In the genomic region with DNA sequence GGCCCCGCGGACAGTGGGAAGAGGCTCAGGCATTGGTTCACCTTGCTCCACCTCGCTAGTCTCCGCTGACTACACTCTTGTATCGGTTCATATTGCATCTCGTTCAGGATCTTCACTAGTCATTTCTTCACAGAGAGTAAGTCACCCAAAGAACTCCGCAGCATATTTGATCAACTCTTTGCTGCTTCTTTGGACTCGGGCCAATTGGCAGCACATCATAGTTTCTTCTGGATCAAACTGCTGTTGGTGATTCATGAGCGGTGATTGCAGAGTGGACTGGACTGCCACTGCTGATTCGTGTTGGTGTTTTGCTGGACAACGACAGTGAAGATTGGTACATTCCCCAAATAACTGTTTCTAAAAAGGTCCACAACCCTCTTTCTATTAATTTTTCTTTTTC, we compare ENCODE assay signal across 22 mouse cellular contexts.
DNase-seq lines count a peak whose midpoint lies in the region; ATAC-seq and TF ChIP-seq lines count a peak whose summit lies in the region.
"Had no signal": no experiment of that assay in that cellular context is flagged by ENCODE, and none has a peak within 500 bp of the region (broad histone marks: within the 10 kb centered on the region; RNA-seq: fewer than 3 reads in every experiment).

No protein-coding gene starts in this region.

- H3K36me3 ChIP-seq in hindbrain, postnatal 0 days (ENCODE audit: insufficient read depth, low read length): no peaks in the 10 kb centered on the region
- no peaks in the 10 kb centered on the region for H3K36me3 ChIP-seq in hindbrain, embryonic 11.5 days (ENCODE audit: control insufficient read depth, insufficient read depth, low read length)
- H3K36me3 ChIP-seq in lung, postnatal 0 days (ENCODE audit: insufficient read depth, low read length): no peaks in the 10 kb centered on the region
- no peaks in the 10 kb centered on the region for H3K36me3 ChIP-seq in intestine, embryonic 15.5 days
- H3K36me3 ChIP-seq: embryonic facial prominence, embryonic 13.5 days; forebrain, embryonic 12.5 days; heart, embryonic 15.5 days; kidney, embryonic 15.5 days; limb, embryonic 15.5 days had no signal

- TF ChIP-seq CTCF in hindbrain, postnatal 0 days (IDR thresholded peaks at IDR 0.05; ENCODE audit: low read depth): no peak
- no peak for TF ChIP-seq CTCF in lung, postnatal 0 days (IDR thresholded peaks at IDR 0.05)
- TF ChIP-seq CTCF in lung, adult 2 months (IDR thresholded peaks at IDR 0.05; ENCODE audit: insufficient read depth, low read length): no peak

- no peak for TF ChIP-seq POLR2A in lung, adult 2 months (IDR thresholded peaks at IDR 0.05; ENCODE audit: borderline replicate concordance, extremely low read depth, low read depth, low read length)

- TF ChIP-seq EP300 in lung, postnatal 0 days (IDR thresholded peaks at IDR 0.05): no peak

- H3K4me2 ChIP-seq in hindbrain, postnatal 0 days (ENCODE audit: low read depth, low read length): no peak overlapping the region
- no peak overlapping the region for H3K4me2 ChIP-seq in hindbrain, embryonic 11.5 days (replicated peaks; ENCODE audit: low read depth, low read length)
- H3K4me2 ChIP-seq in lung, postnatal 0 days (replicated peaks; ENCODE audit: low read depth, low read length): no peak overlapping the region
- H3K4me2 ChIP-seq in intestine, embryonic 15.5 days (replicated peaks): no peak overlapping the region
- H3K4me2 ChIP-seq: embryonic facial prominence, embryonic 13.5 days; forebrain, embryonic 12.5 days; heart, embryonic 15.5 days; kidney, embryonic 15.5 days; limb, embryonic 15.5 days had no signal

- no peak overlapping the region for H3K9ac ChIP-seq in hindbrain, postnatal 0 days (replicated peaks; ENCODE audit: low read length)
- H3K9ac ChIP-seq in hindbrain, embryonic 11.5 days (ENCODE audit: low read depth, low read length): no peak overlapping the region
- no peak overlapping the region for H3K9ac ChIP-seq in lung, postnatal 0 days (replicated peaks; ENCODE audit: low read depth)
- H3K9ac ChIP-seq in intestine, embryonic 15.5 days: no peak overlapping the region
- H3K9ac ChIP-seq: embryonic facial prominence, embryonic 13.5 days; forebrain, embryonic 12.5 days; heart, embryonic 15.5 days; kidney, embryonic 15.5 days; limb, embryonic 15.5 days had no signal

- no peaks in the 10 kb centered on the region for H3K4me1 ChIP-seq in hindbrain, postnatal 0 days (ENCODE audit: insufficient read depth, low read length)
- no peaks in the 10 kb centered on the region for H3K4me1 ChIP-seq in hindbrain, embryonic 11.5 days (replicated peaks; ENCODE audit: control insufficient read depth, insufficient read depth, low read length)
- no peaks in the 10 kb centered on the region for H3K4me1 ChIP-seq in lung, postnatal 0 days (ENCODE audit: insufficient read depth, low read depth, low read length)
- no peaks in the 10 kb centered on the region for H3K4me1 ChIP-seq in lung, adult 2 months (ENCODE audit: control insufficient read depth, insufficient read depth, low read length)
- no peaks in the 10 kb centered on the region for H3K4me1 ChIP-seq in intestine, embryonic 15.5 days (replicated peaks)
- H3K4me1 ChIP-seq: embryonic facial prominence, embryonic 13.5 days; forebrain, embryonic 12.5 days; heart, embryonic 15.5 days; kidney, embryonic 15.5 days; limb, embryonic 15.5 days had no signal

- H3K27ac ChIP-seq in hindbrain, postnatal 0 days: no peak overlapping the region
- no peak overlapping the region for H3K27ac ChIP-seq in hindbrain, embryonic 11.5 days (ENCODE audit: low read depth, low read length)
- no peak overlapping the region for H3K27ac ChIP-seq in lung, postnatal 0 days (ENCODE audit: low read length)
- no peak overlapping the region for H3K27ac ChIP-seq in intestine, embryonic 15.5 days
- H3K27ac ChIP-seq: embryonic facial prominence, embryonic 13.5 days; forebrain, embryonic 12.5 days; heart, embryonic 15.5 days; kidney, embryonic 15.5 days; limb, embryonic 15.5 days; stomach, postnatal 0 days had no signal

- no peak for ATAC-seq in hindbrain, postnatal 0 days
- no peak for ATAC-seq in hindbrain, embryonic 11.5 days (ENCODE audit: low FRiP score)
- ATAC-seq in lung, postnatal 0 days: no peak
- ATAC-seq in intestine, embryonic 15.5 days: no peak
- ATAC-seq: hindbrain, embryonic 16.5 days; intestine, postnatal 0 days had no signal

- no peaks in the 10 kb centered on the region for H3K9me3 ChIP-seq in hindbrain, postnatal 0 days (ENCODE audit: low read length)
- no peaks in the 10 kb centered on the region for H3K9me3 ChIP-seq in hindbrain, embryonic 11.5 days (ENCODE audit: control insufficient read depth, low read length)
- no peaks in the 10 kb centered on the region for H3K9me3 ChIP-seq in lung, postnatal 0 days (ENCODE audit: low read length)
- no peaks in the 10 kb centered on the region for H3K9me3 ChIP-seq in intestine, embryonic 15.5 days
- H3K9me3 ChIP-seq: embryonic facial prominence, embryonic 13.5 days; forebrain, embryonic 12.5 days; heart, embryonic 15.5 days; kidney, embryonic 15.5 days; limb, embryonic 15.5 days had no signal

- WGBS in hindbrain, postnatal 0 days: 77% methylated on average over 11 of the region's 11 CpGs
- WGBS in hindbrain, embryonic 11.5 days: 93% methylated on average over 11 of the region's 11 CpGs
- WGBS in lung, postnatal 0 days: 69% methylated on average over 11 of the region's 11 CpGs
- WGBS in lung, adult 2 months: 78% methylated on average over 11 of the region's 11 CpGs
- WGBS in intestine, embryonic 15.5 days: 85% methylated on average over 11 of the region's 11 CpGs

- H3K4me3 ChIP-seq in hindbrain, postnatal 0 days (ENCODE audit: low read length): no peak overlapping the region
- no peak overlapping the region for H3K4me3 ChIP-seq in hindbrain, embryonic 11.5 days (ENCODE audit: low read depth, low read length)
- no peak overlapping the region for H3K4me3 ChIP-seq in lung, postnatal 0 days (ENCODE audit: low read depth, low read length)
- no peak overlapping the region for H3K4me3 ChIP-seq in lung, adult 2 months (replicated peaks; ENCODE audit: extremely low read depth, low read depth, low read length)
- H3K4me3 ChIP-seq in intestine, embryonic 15.5 days (replicated peaks): no peak overlapping the region
- H3K4me3 ChIP-seq: embryonic facial prominence, embryonic 13.5 days; erythroblast, embryonic 14.5 days; forebrain, embryonic 12.5 days; heart, embryonic 15.5 days; kidney, embryonic 15.5 days; limb, embryonic 15.5 days had no signal

- peak; percentile 8 for DNase-seq in hindbrain, postnatal 0 days (ENCODE audit: low spot score)
- no peak for DNase-seq in hindbrain, embryonic 11.5 days (ENCODE audit: low spot score)
- peak; percentile 7 for DNase-seq in lung, postnatal 0 days (ENCODE audit: low spot score)
- no peak for DNase-seq in lung, adult 2 months
- DNase-seq in adrenal gland, postnatal 10 days: peak; percentile 49
- DNase-seq in left cerebral cortex, adult 18-20 months (ENCODE audit: low spot score in 2 of 2): no peak
- DNase-seq: cerebellum, adult 11-12 months; cerebellum, postnatal 25 days; gastrocnemius, postnatal 25 days; lung, postnatal 4 days; midbrain, embryonic 14.5 days; thymus, adult 2 months had no signal

- H3K27me3 ChIP-seq in hindbrain, postnatal 0 days (ENCODE audit: insufficient read depth, low read length): no peaks in the 10 kb centered on the region
- H3K27me3 ChIP-seq in hindbrain, embryonic 11.5 days (ENCODE audit: control insufficient read depth, insufficient read depth, low read length): no peaks in the 10 kb centered on the region
- no peaks in the 10 kb centered on the region for H3K27me3 ChIP-seq in lung, postnatal 0 days (replicated peaks; ENCODE audit: insufficient read depth, low read length)
- H3K27me3 ChIP-seq in intestine, embryonic 15.5 days (replicated peaks): no peaks in the 10 kb centered on the region
- H3K27me3 ChIP-seq: embryonic facial prominence, embryonic 13.5 days; forebrain, embryonic 12.5 days; heart, embryonic 15.5 days; kidney, embryonic 15.5 days; limb, embryonic 15.5 days had no signal

Comparison
In these comparisons a context has a peak if more than half of its experiments do, and no peak if none do; other contexts are left out.
1. DNase-seq: peak in hindbrain, postnatal 0 days (single experiment), lung, postnatal 0 days (single experiment) and adrenal gland, postnatal 10 days (single experiment); none in hindbrain, embryonic 11.5 days (single experiment), lung, adult 2 months (single experiment) and left cerebral cortex, adult 18-20 months (0 of 2).